Mouse (Mus musculus) limb, embryonic 14.5 days (tissue): ENCODE results near the gene Ano10. TPM values are rescaled to one million over a fixed set of nuclear protein-coding genes. Genes with fewer than 3 reads are reported as not detected.
A peak's percentile ranks its signal among the peaks of the same experiment; 100 is the strongest.

Experiments
- ATAC-seq: fragments of 200-750 bp; cut with Nextera tagmentation; 2 replicates; pipeline ENCODE4 v1.8.0; 2017; ENCODE audit warnings: low read depth, moderate number of reproducible peaks, moderate TSS enrichment; ENCODE audit not compliant: low FRiP score
- DNase-seq: peaks from one replicate; pipeline ENCODE4 v3.0.0-alpha.2; 2015; ENCODE audit warnings: low spot score
- H3K27ac ChIP-seq: fragments of 300-500 bp; sonication (generic); replicated peaks from 2 replicates; pipeline ENCODE4 v1.5.1; 2014; ENCODE audit warnings: low read depth, mild to moderate bottlenecking, low read length, moderate library complexity, mixed read lengths
- H3K27me3 ChIP-seq: fragments of 300-500 bp; sonication (generic); 2 replicates; pipeline ENCODE4 v1.6.1; 2014; ENCODE audit warnings: low read length, mixed read lengths; ENCODE audit not compliant: control insufficient read depth, insufficient read depth
- H3K36me3 ChIP-seq: fragments of 300-500 bp; sonication (generic); 2 replicates; pipeline ENCODE4 v1.6.1; 2014; ENCODE audit warnings: mild to moderate bottlenecking, low read length, moderate library complexity, mixed read lengths; ENCODE audit not compliant: control insufficient read depth, insufficient read depth
- H3K4me1 ChIP-seq: fragments of 300-500 bp; sonication (generic); 2 replicates; pipeline ENCODE4 v1.6.1; 2014; ENCODE audit warnings: antibody characterized with exemption, low read length, mixed read lengths; ENCODE audit not compliant: control insufficient read depth, insufficient read depth
- H3K4me2 ChIP-seq: fragments of 300-500 bp; sonication (generic); replicated peaks from 2 replicates; pipeline ENCODE4 v1.6.1; 2014; ENCODE audit warnings: low read depth, mild to moderate bottlenecking, low read length, moderate library complexity; ENCODE audit not compliant: severe bottlenecking
- H3K4me3 ChIP-seq: fragments of 300-500 bp; sonication (generic); replicated peaks from 2 replicates; pipeline ENCODE4 v1.5.1; 2014; ENCODE audit warnings: low read length
- H3K9ac ChIP-seq: fragments of 300-500 bp; sonication (generic); 2 replicates; pipeline ENCODE4 v1.6.1; 2014; ENCODE audit warnings: mild to moderate bottlenecking, low read depth, low read length, moderate library complexity; ENCODE audit not compliant: severe bottlenecking
- H3K9me3 ChIP-seq: fragments of 300-500 bp; sonication (generic); 2 replicates; pipeline ENCODE4 v1.6.1; 2016; ENCODE audit warnings: low read length; ENCODE audit not compliant: control insufficient read depth
- POLR2A ChIP-seq: fragments of 200-500 bp; IDR thresholded peaks from 2 replicates; pipeline ENCODE4 v1.8.0; 2012; ENCODE audit warnings: inconsistent platforms, mild to moderate bottlenecking, moderate library complexity, borderline replicate concordance; ENCODE audit not compliant: insufficient read depth, insufficient read length; ENCODE audit errors: extremely low read depth
- WGBS: fragments of 180-500 bp; shearing (Covaris S2); extraction: QIAGEN DNeasy Blood & Tissue Kit; methylation state at CpG from one replicate; pipeline ENCODE4 v1.1.7; 2014; 5-methylcytosine and 5-hydroxymethylcytosine counted together
- polyA plus RNA-seq, 2 experiments: library from polyadenylated mRNA; depleted of rRNA in 1 of 2; stranded (reverse) in 1 of 2; unstranded in 1 of 2; fragments of >200 nt; fragmentation: Nextera tagmentation in 1 of 2; extraction: Ambion mirVana in 1 of 2; gene quantifications; 2 replicates each; pipeline versions ENCODE4 v1.2.1 to v1.2.3; 2012 to 2014

Ano10 gene
- polyA plus RNA-seq, 2 experiments, result 34.4 to 49.4 TPM

- H3K27ac ChIP-seq, result no peak overlapping the region
- H3K9me3 ChIP-seq, result no peaks in the 10 kb centered on the region
- ATAC-seq, result no peak
- no peak overlapping the region for H3K4me2 ChIP-seq
- H3K4me1 ChIP-seq, result no peaks in the 10 kb centered on the region
- WGBS, result 82% methylated on average over 4 of the region's 4 CpGs
- no peak overlapping the region for H3K9ac ChIP-seq
- TF ChIP-seq POLR2A, result no peak
- no peaks in the 10 kb centered on the region for H3K27me3 ChIP-seq
- H3K4me3 ChIP-seq, result no peak overlapping the region
- H3K36me3 ChIP-seq, result peaks cover 9% of the 10 kb centered on the region; the same call in 1 of the 2 replicates
- peak; percentile 9 for DNase-seq
Observed at GRCm38 (mm10) chr9:122152063-122152462, 142.2 kb downstream of the Ano10 start.

- no peaks in the 10 kb centered on the region for H3K27me3 ChIP-seq
- H3K4me2 ChIP-seq, result no peak overlapping the region
- no peak overlapping the region for H3K27ac ChIP-seq
- H3K36me3 ChIP-seq, result peaks cover 1% of the 10 kb centered on the region; the same call in 1 of the 2 replicates
- TF ChIP-seq POLR2A, result no peak
- H3K9me3 ChIP-seq, result no peaks in the 10 kb centered on the region
- no peak for ATAC-seq
- no peak for DNase-seq
- WGBS, result 85% methylated on average over 9 of the region's 9 CpGs
- H3K9ac ChIP-seq, result no peak overlapping the region
- H3K4me3 ChIP-seq, result no peak overlapping the region
- no peaks in the 10 kb centered on the region for H3K4me1 ChIP-seq
Observed at GRCm38 (mm10) chr9:122149997-122150826, 144.0 kb downstream of the Ano10 start.

GRCm38 (mm10) chr9:122148356-122148755 is 145.9 kb downstream of the Ano10 start:
- Histone ChIP-seq H3K27me3 (no peaks in the 10 kb centered on the region), H3K36me3 (peaks cover 16% of the 10 kb centered on the region), H3K27ac (no peak overlapping the region), H3K9me3 (no peaks in the 10 kb centered on the region), H3K4me1 (no peaks in the 10 kb centered on the region), H3K9ac (no peak overlapping the region), H3K4me3 (no peak overlapping the region), H3K4me2 (no peak overlapping the region)
- 81% methylated on average over 3 of the region's 3 CpGs for WGBS
- ATAC-seq (no peak), DNase-seq (no peak)
- no peak for TF ChIP-seq POLR2A

GRCm38 (mm10) chr9:122146124-122146870 is 147.9 kb downstream of the Ano10 start:
- no peak overlapping the region for H3K4me2 ChIP-seq
- ATAC-seq (no peak), DNase-seq (no peak)
- no peaks in the 10 kb centered on the region for H3K27me3 ChIP-seq
- H3K36me3 ChIP-seq, result peaks cover 16% of the 10 kb centered on the region
- TF ChIP-seq POLR2A, result no peak
- H3K9ac ChIP-seq, result no peak overlapping the region
- H3K9me3 ChIP-seq, result no peaks in the 10 kb centered on the region
- WGBS, result 70% methylated on average over 4 of the region's 4 CpGs
- no peaks in the 10 kb centered on the region for H3K4me1 ChIP-seq
- H3K27ac ChIP-seq, result no peak overlapping the region
- H3K4me3 ChIP-seq, result no peak overlapping the region

GRCm38 (mm10) chr9:122145677-122146076 is 148.5 kb downstream of the Ano10 start:
- Histone ChIP-seq H3K27me3 (no peaks in the 10 kb centered on the region), H3K9ac (no peak overlapping the region), H3K9me3 (no peaks in the 10 kb centered on the region), H3K27ac (no peak overlapping the region), H3K4me3 (no peak overlapping the region), H3K4me1 (no peaks in the 10 kb centered on the region), H3K36me3 (peaks cover 17% of the 10 kb centered on the region), H3K4me2 (no peak overlapping the region)
- TF ChIP-seq POLR2A, result no peak
- no peak for DNase-seq
- ATAC-seq, result no peak
